In genomic region chr2:90670343-90670742, GRCm38 (mm10) we compare ENCODE assay signal across 18 mouse cellular contexts.
"Had no signal": no experiment of that assay in that cellular context is flagged by ENCODE, and none has a peak within 500 bp of the region (broad histone marks: within the 10 kb centered on the region; RNA-seq: fewer than 3 reads in every experiment).

No protein-coding gene starts in this region.

- H3K9ac ChIP-seq: kidney, embryonic 15.5 days; limb, embryonic 13.5 days; liver, embryonic 13.5 days; midbrain, embryonic 12.5 days; midbrain, embryonic 15.5 days; neural tube, embryonic 12.5 days; neural tube, embryonic 15.5 days; stomach, embryonic 15.5 days had no signal

- H3K4me3 ChIP-seq: kidney, embryonic 15.5 days; limb, embryonic 10.5 days; limb, embryonic 13.5 days; liver, embryonic 13.5 days; midbrain, embryonic 12.5 days; midbrain, embryonic 15.5 days; neural tube, embryonic 12.5 days; neural tube, embryonic 15.5 days; stomach, embryonic 15.5 days had no signal

- H3K9me3 ChIP-seq: limb, embryonic 10.5 days; limb, embryonic 13.5 days; liver, embryonic 13.5 days; midbrain, embryonic 12.5 days; neural tube, embryonic 12.5 days; neural tube, embryonic 15.5 days; stomach, embryonic 15.5 days had no signal

- DNase-seq: kidney, adult 11 months; kidney, adult 8-10 months; kidney, postnatal 10 days; kidney, postnatal 36 days; liver; liver, embryonic 13.5 days; retina, postnatal 1 day; right cerebral cortex, postnatal 25 days; thymus, postnatal 25 days had no signal

- H3K4me2 ChIP-seq: kidney, embryonic 15.5 days; limb, embryonic 13.5 days; liver, embryonic 13.5 days; midbrain, embryonic 12.5 days; midbrain, embryonic 15.5 days; neural tube, embryonic 12.5 days; neural tube, embryonic 15.5 days; stomach, embryonic 15.5 days had no signal

- ATAC-seq: midbrain, embryonic 15.5 days had no signal

- H3K27ac ChIP-seq: kidney, embryonic 15.5 days; limb, embryonic 10.5 days; limb, embryonic 13.5 days; liver, embryonic 13.5 days; macrophage; midbrain, embryonic 12.5 days; midbrain, embryonic 15.5 days; neural tube, embryonic 12.5 days; neural tube, embryonic 15.5 days; stomach, embryonic 15.5 days had no signal

- H3K36me3 ChIP-seq: kidney, embryonic 15.5 days; limb, embryonic 10.5 days; limb, embryonic 13.5 days; liver, embryonic 13.5 days; midbrain, embryonic 12.5 days; midbrain, embryonic 15.5 days; neural tube, embryonic 12.5 days; neural tube, embryonic 15.5 days; stomach, embryonic 15.5 days had no signal

- H3K4me1 ChIP-seq: midbrain, embryonic 12.5 days; midbrain, embryonic 15.5 days; neural tube, embryonic 12.5 days had no signal

- H3K27me3 ChIP-seq: kidney, embryonic 15.5 days; liver, embryonic 13.5 days; midbrain, embryonic 12.5 days; midbrain, embryonic 15.5 days; neural tube, embryonic 12.5 days; neural tube, embryonic 15.5 days; stomach, embryonic 15.5 days had no signal
